Mouse (Mus musculus) kidney, embryonic 16.5 days (tissue): ENCODE data around the gene Clic1. TPM values are rescaled to one million over a fixed set of nuclear protein-coding genes. Genes with fewer than 3 reads are reported as not detected.

Experiments
- ATAC-seq: fragments of 200-750 bp; cut with Nextera tagmentation; 2 replicates; pipeline ENCODE4 v1.8.0; 2017; ENCODE audit warnings: moderate TSS enrichment; ENCODE audit not compliant: low FRiP score, low TSS enrichment
- H3K27ac ChIP-seq: fragments of 300-500 bp; sonication (generic); 2 replicates; pipeline ENCODE4 v1.5.1; 2014; ENCODE audit warnings: low read length
- H3K27me3 ChIP-seq: fragments of 300-500 bp; sonication (generic); 2 replicates; pipeline ENCODE4 v1.6.1; 2014; ENCODE audit warnings: low read length, control low read depth, mixed read lengths; ENCODE audit not compliant: insufficient read depth
- H3K36me3 ChIP-seq: fragments of 300-500 bp; sonication (generic); 2 replicates; pipeline ENCODE4 v1.6.1; 2014; ENCODE audit warnings: low read length, control low read depth, mixed read lengths; ENCODE audit not compliant: insufficient read depth
- H3K4me1 ChIP-seq: fragments of 300-500 bp; sonication (generic); 2 replicates; pipeline ENCODE4 v1.6.1; 2014; ENCODE audit warnings: low read length, control low read depth, mixed read lengths; ENCODE audit not compliant: insufficient read depth
- H3K4me2 ChIP-seq: fragments of 300-500 bp; sonication (generic); replicated peaks from 2 replicates; pipeline ENCODE4 v1.6.1; 2014; ENCODE audit warnings: low read depth, low read length
- H3K4me3 ChIP-seq: fragments of 300-500 bp; sonication (generic); 2 replicates; pipeline ENCODE4 v1.5.1; 2014; ENCODE audit warnings: mild to moderate bottlenecking, low read length
- H3K9ac ChIP-seq: fragments of 300-500 bp; sonication (generic); replicated peaks from 2 replicates; pipeline ENCODE4 v1.6.1; 2014; ENCODE audit warnings: low read length
- H3K9me3 ChIP-seq: fragments of 300-500 bp; sonication (generic); 2 replicates; pipeline ENCODE4 v1.6.1; 2016; ENCODE audit warnings: low read length, control low read depth
- WGBS: fragments of 180-500 bp; shearing (Covaris S2); extraction: QIAGEN DNeasy Blood & Tissue Kit; methylation state at CpG from one replicate; pipeline ENCODE4 v1.1.7; 2014; 5-methylcytosine and 5-hydroxymethylcytosine counted together
- polyA plus RNA-seq: library from polyadenylated mRNA; unstranded; fragments of >200 nt; fragmentation: Nextera tagmentation; extraction: Ambion mirVana; gene quantifications from 2 replicates; pipeline ENCODE4 v1.2.1, GENCODE M21; 2015

Clic1 gene
- polyA plus RNA-seq, 1 experiment from 2014 or later = 341 TPM

GRCm38 (mm10) chr17:35007387-35007991 lies 42.3 kb upstream of the Clic1 start:
- peaks cover 74% of the 10 kb centered on the region for H3K36me3 ChIP-seq
- 96% methylated on average over 7 of the region's 7 CpGs for WGBS
- peaks cover 11% of the 10 kb centered on the region for H3K4me1 ChIP-seq

GRCm38 (mm10) chr17:35009586-35009985 lies 40.2 kb upstream of the Clic1 start:
- no peak overlapping the region for H3K4me3 ChIP-seq
- no peak for ATAC-seq
- H3K4me2 ChIP-seq = no peak overlapping the region
- H3K4me1 ChIP-seq = no peaks in the 10 kb centered on the region
- H3K9ac ChIP-seq = no peak overlapping the region
- H3K27me3 ChIP-seq = no peaks in the 10 kb centered on the region
- no peak overlapping the region for H3K27ac ChIP-seq
- no peaks in the 10 kb centered on the region for H3K9me3 ChIP-seq
- WGBS = 75% methylated on average over 7 of the region's 7 CpGs
- H3K36me3 ChIP-seq = peaks cover 89% of the 10 kb centered on the region

More at GRCm38 (mm10) chr17:35007387-35007991, 42.3 kb upstream of the Clic1 start:
- Histone ChIP-seq H3K9ac (no peak overlapping the region), H3K27me3 (no peaks in the 10 kb centered on the region), H3K9me3 (no peaks in the 10 kb centered on the region), H3K4me3 (no peak overlapping the region), H3K27ac (no peak overlapping the region), H3K4me2 (no peak overlapping the region)
- no peak for ATAC-seq

GRCm38 (mm10) chr17:35011440-35011839 lies 38.3 kb upstream of the Clic1 start:
- H3K4me3 ChIP-seq = no peak overlapping the region
- ATAC-seq = no peak

GRCm38 (mm10) chr17:35012430-35012829 lies 37.3 kb upstream of the Clic1 start:
- peaks cover 85% of the 10 kb centered on the region for H3K36me3 ChIP-seq
- H3K4me2 ChIP-seq = no peak overlapping the region
- H3K4me3 ChIP-seq = no peak overlapping the region
- H3K27ac ChIP-seq = no peak overlapping the region
- ATAC-seq = no peak
- no peak overlapping the region for H3K9ac ChIP-seq
- H3K27me3 ChIP-seq = no peaks in the 10 kb centered on the region
- H3K9me3 ChIP-seq = no peaks in the 10 kb centered on the region
- WGBS = 78% methylated on average over 13 of the region's 13 CpGs
- no peaks in the 10 kb centered on the region for H3K4me1 ChIP-seq

More at GRCm38 (mm10) chr17:35011440-35011839, 38.3 kb upstream of the Clic1 start:
- Histone ChIP-seq H3K36me3 (peaks cover 92% of the 10 kb centered on the region), H3K9ac (no peak overlapping the region), H3K9me3 (no peaks in the 10 kb centered on the region), H3K4me2 (no peak overlapping the region), H3K4me1 (no peaks in the 10 kb centered on the region), H3K27me3 (no peaks in the 10 kb centered on the region), H3K27ac (no peak overlapping the region)
- WGBS = 96% methylated on average over 8 of the region's 8 CpGs

GRCm38 (mm10) chr17:35013221-35013620 lies 36.5 kb upstream of the Clic1 start:
- no peaks in the 10 kb centered on the region for H3K4me1 ChIP-seq
- ATAC-seq = no peak
- H3K9ac ChIP-seq = no peak overlapping the region
- no peak overlapping the region for H3K4me3 ChIP-seq
- H3K27ac ChIP-seq = no peak overlapping the region
- H3K4me2 ChIP-seq = no peak overlapping the region
- no peaks in the 10 kb centered on the region for H3K9me3 ChIP-seq
- 82% methylated on average over 6 of the region's 6 CpGs for WGBS
- no peaks in the 10 kb centered on the region for H3K27me3 ChIP-seq
- H3K36me3 ChIP-seq = peaks cover 77% of the 10 kb centered on the region

GRCm38 (mm10) chr17:35015296-35015695 lies 34.5 kb upstream of the Clic1 start:
- Histone ChIP-seq H3K27me3 (no peaks in the 10 kb centered on the region), H3K27ac (no peak overlapping the region), H3K4me2 (no peak overlapping the region), H3K36me3 (peaks cover 60% of the 10 kb centered on the region), H3K4me3 (no peak overlapping the region), H3K9ac (no peak overlapping the region), H3K4me1 (no peaks in the 10 kb centered on the region), H3K9me3 (no peaks in the 10 kb centered on the region)
- 90% methylated on average over 16 of the region's 16 CpGs for WGBS
- ATAC-seq = no peak

GRCm38 (mm10) chr17:35016376-35016775 lies 33.4 kb upstream of the Clic1 start, which contains the start of gene Vwa7:
TSS of gene Vwa7 (plus strand) at chr17:35016579.
- H3K9me3 ChIP-seq = no peaks in the 10 kb centered on the region
- no peak within 1 kb of the TSS for H3K4me3 ChIP-seq
- H3K4me1 ChIP-seq = peaks cover 2% of the 10 kb centered on the region
- no peaks in the 10 kb centered on the region for H3K27me3 ChIP-seq
- H3K9ac ChIP-seq = no peak within 1 kb of the TSS; the same call in 1 of the 2 replicates
- peaks cover 49% of the 10 kb centered on the region for H3K36me3 ChIP-seq
- peak; percentile 39 for ATAC-seq
- 64% methylated on average over 12 of the region's 12 CpGs for WGBS
- H3K27ac ChIP-seq = no peak within 1 kb of the TSS
- no peak within 1 kb of the TSS for H3K4me2 ChIP-seq

GRCm38 (mm10) chr17:35016791-35017705 lies 32.7 kb upstream of the Clic1 start:
- Histone ChIP-seq H3K36me3 (peaks cover 43% of the 10 kb centered on the region), H3K9ac (no peak overlapping the region; the same call in 1 of the 2 replicates), H3K4me3 (no peak overlapping the region), H3K9me3 (no peaks in the 10 kb centered on the region), H3K27me3 (no peaks in the 10 kb centered on the region), H3K4me2 (no peak overlapping the region), H3K27ac (no peak overlapping the region), H3K4me1 (peaks cover 5% of the 10 kb centered on the region)
- 80% methylated on average over 10 of the region's 10 CpGs for WGBS
- no peak for ATAC-seq

GRCm38 (mm10) chr17:35017706-35018030 lies 32.1 kb upstream of the Clic1 start:
- Histone ChIP-seq H3K9me3 (no peaks in the 10 kb centered on the region), H3K27ac (no peak overlapping the region), H3K4me2 (no peak overlapping the region), H3K27me3 (no peaks in the 10 kb centered on the region), H3K4me1 (peaks cover 5% of the 10 kb centered on the region), H3K9ac (no peak overlapping the region), H3K4me3 (no peak overlapping the region), H3K36me3 (peaks cover 36% of the 10 kb centered on the region)
- no peak for ATAC-seq
- WGBS = 71% methylated on average over 14 of the region's 14 CpGs

GRCm38 (mm10) chr17:35018171-35018570 lies 31.6 kb upstream of the Clic1 start:
- Histone ChIP-seq H3K4me2 (no peak overlapping the region), H3K4me3 (no peak overlapping the region), H3K4me1 (peaks cover 5% of the 10 kb centered on the region), H3K27me3 (no peaks in the 10 kb centered on the region), H3K27ac (no peak overlapping the region), H3K9ac (no peak overlapping the region), H3K9me3 (no peaks in the 10 kb centered on the region), H3K36me3 (peaks cover 31% of the 10 kb centered on the region)
- WGBS = 83% methylated on average over 3 of the region's 3 CpGs
- no peak for ATAC-seq
